Mouse (Mus musculus): ENCODE results near the gene Olfr689.

- TF ChIP-seq CTCF (IDR thresholded peaks at IDR 0.05; ENCODE audit: low read depth, low read length) (no peak), POLR2AphosphoS5 (IDR thresholded peaks at IDR 0.05; ENCODE audit: insufficient replicate concordance, low read depth, low read length) (no peak), TAL1 (conservative IDR thresholded peaks at IDR 0.05; ENCODE audit: low read depth, low read length) (no peak), GATA1 (IDR thresholded peaks at IDR 0.05; ENCODE audit: borderline replicate concordance, low read length) (no peak), GATA2 (IDR thresholded peaks at IDR 0.05; ENCODE audit: borderline replicate concordance, low read depth, low read length) (no peak)
Observed at GRCm38 (mm10) chr7:105361713-105362112, 50.7 kb downstream of the Olfr689 start.

All from G1E (cell line).